Mouse (Mus musculus) midbrain, embryonic 12.5 days (tissue): ENCODE measurements around the gene Zfp3. TPM values are rescaled to one million over a fixed set of nuclear protein-coding genes. Genes with fewer than 3 reads are reported as not detected.
A peak's percentile ranks its signal among the peaks of the same experiment; 100 is the strongest.

Source experiments
- ATAC-seq: fragments of 200-750 bp; cut with Nextera tagmentation; 2 replicates; pipeline ENCODE4 v1.8.0; 2017; ENCODE audit warnings: low read depth, moderate TSS enrichment, moderate library complexity; ENCODE audit not compliant: low FRiP score
- H3K27ac ChIP-seq: fragments of 300-500 bp; sonication (generic); replicated peaks from 2 replicates; pipeline ENCODE4 v1.5.1; 2016; ENCODE audit warnings: mild to moderate bottlenecking
- H3K27me3 ChIP-seq: fragments of 300-500 bp; sonication (generic); 2 replicates; pipeline ENCODE4 v1.6.1; 2016; ENCODE audit warnings: mild to moderate bottlenecking
- H3K36me3 ChIP-seq: fragments of 300-500 bp; sonication (generic); 2 replicates; pipeline ENCODE4 v1.6.1; 2016
- H3K4me1 ChIP-seq: fragments of 300-500 bp; sonication (generic); 2 replicates; pipeline ENCODE4 v1.6.1; 2016
- H3K4me2 ChIP-seq: fragments of 300-500 bp; sonication (generic); replicated peaks from 2 replicates; pipeline ENCODE4 v1.6.1; 2016; ENCODE audit warnings: mild to moderate bottlenecking, moderate library complexity
- H3K4me3 ChIP-seq: fragments of 300-500 bp; sonication (generic); 2 replicates; pipeline ENCODE4 v1.5.1; 2016; ENCODE audit warnings: mild to moderate bottlenecking
- H3K9ac ChIP-seq: fragments of 300-500 bp; sonication (generic); replicated peaks from 2 replicates; pipeline ENCODE4 v1.6.1; 2016; ENCODE audit warnings: mild to moderate bottlenecking, moderate library complexity
- H3K9me3 ChIP-seq: fragments of 300-500 bp; sonication (generic); 2 replicates; pipeline ENCODE4 v1.6.1; 2016; ENCODE audit warnings: mild to moderate bottlenecking
- WGBS: fragments of 180-500 bp; shearing (Covaris S2); methylation state at CpG from one replicate; pipeline ENCODE4 v1.1.7; 2016; 5-methylcytosine and 5-hydroxymethylcytosine counted together
- polyA plus RNA-seq: library from polyadenylated mRNA; unstranded; fragments of >200 nt; fragmentation: Nextera tagmentation; extraction: Ambion mirVana; gene quantifications from 2 replicates; pipeline ENCODE4 v1.2.1, GENCODE M21; 2016

Gene Zfp3
- polyA plus RNA-seq = 10.6 and 11.7 TPM in 2 replicates

- no peaks in the 10 kb centered on the region for H3K9me3 ChIP-seq
- peak within 1 kb of the TSS; percentile 79 for H3K9ac ChIP-seq
- H3K4me1 ChIP-seq = peaks cover 10% of the 10 kb centered on the region
- peak within 1 kb of the TSS; percentile 86 for H3K4me3 ChIP-seq
- no peaks in the 10 kb centered on the region for H3K27me3 ChIP-seq
- peaks cover 9% of the 10 kb centered on the region for H3K36me3 ChIP-seq
- H3K27ac ChIP-seq = peak within 1 kb of the TSS; percentile 70
- WGBS = 1% methylated on average over 77 of the region's 78 CpGs
- H3K4me2 ChIP-seq = peak within 1 kb of the TSS; percentile 70
- ATAC-seq = peak; percentile 74
Measured at GRCm38 (mm10) chr11:70763936-70764808, at the start of gene Zfp3. Zfp3 (plus strand) TSS chr11:70764209.

- H3K4me1 ChIP-seq = no peaks in the 10 kb centered on the region
- no peaks in the 10 kb centered on the region for H3K27me3 ChIP-seq
- 78% methylated on average over 6 of the region's 6 CpGs for WGBS
- H3K36me3 ChIP-seq = peaks cover 54% of the 10 kb centered on the region
- H3K9me3 ChIP-seq = no peaks in the 10 kb centered on the region
- H3K4me2 ChIP-seq = no peak overlapping the region
- ATAC-seq = no peak
- no peak overlapping the region for H3K4me3 ChIP-seq
- H3K27ac ChIP-seq = no peak overlapping the region
- H3K9ac ChIP-seq = no peak overlapping the region
Measured at GRCm38 (mm10) chr11:70715832-70716231, 48.2 kb upstream of the Zfp3 start.

- Histone ChIP-seq H3K9me3 (no peaks in the 10 kb centered on the region), H3K4me1 (no peaks in the 10 kb centered on the region), H3K9ac (no peak overlapping the region), H3K4me3 (no peak overlapping the region), H3K4me2 (no peak overlapping the region), H3K27ac (no peak overlapping the region), H3K36me3 (peaks cover 56% of the 10 kb centered on the region), H3K27me3 (no peaks in the 10 kb centered on the region)
- ATAC-seq = no peak
- WGBS = 82% methylated on average over 5 of the region's 5 CpGs
Measured at GRCm38 (mm10) chr11:70718481-70718880, 45.5 kb upstream of the Zfp3 start.

- peaks cover 76% of the 10 kb centered on the region for H3K36me3 ChIP-seq
- H3K27ac ChIP-seq = no peak overlapping the region
- WGBS = 94% methylated on average over 3 of the region's 3 CpGs
- H3K4me2 ChIP-seq = no peak overlapping the region
- H3K4me3 ChIP-seq = no peak overlapping the region
- H3K4me1 ChIP-seq = no peaks in the 10 kb centered on the region
- H3K9ac ChIP-seq = no peak overlapping the region
- no peaks in the 10 kb centered on the region for H3K27me3 ChIP-seq
- H3K9me3 ChIP-seq = no peaks in the 10 kb centered on the region
- no peak for ATAC-seq
Measured at GRCm38 (mm10) chr11:70720567-70720966, 43.4 kb upstream of the Zfp3 start.

- H3K4me3 ChIP-seq = no peak overlapping the region
- no peaks in the 10 kb centered on the region for H3K4me1 ChIP-seq
- H3K27ac ChIP-seq = no peak overlapping the region
- no peaks in the 10 kb centered on the region for H3K9me3 ChIP-seq
- no peak for ATAC-seq
- no peak overlapping the region for H3K4me2 ChIP-seq
- H3K36me3 ChIP-seq = peaks cover 81% of the 10 kb centered on the region
- H3K9ac ChIP-seq = no peak overlapping the region
- H3K27me3 ChIP-seq = no peaks in the 10 kb centered on the region
- WGBS = 98% methylated on average over 3 of the region's 3 CpGs
Measured at GRCm38 (mm10) chr11:70721072-70721471, 42.9 kb upstream of the Zfp3 start.

- 92% methylated on average over 9 of the region's 9 CpGs for WGBS
- Histone ChIP-seq H3K9ac (no peak overlapping the region), H3K4me3 (no peak overlapping the region), H3K4me2 (no peak overlapping the region), H3K4me1 (no peaks in the 10 kb centered on the region), H3K36me3 (peaks cover 84% of the 10 kb centered on the region), H3K27me3 (no peaks in the 10 kb centered on the region), H3K27ac (no peak overlapping the region), H3K9me3 (no peaks in the 10 kb centered on the region)
- ATAC-seq = no peak
Measured at GRCm38 (mm10) chr11:70724706-70725105, 39.3 kb upstream of the Zfp3 start.

- no peak overlapping the region for H3K4me2 ChIP-seq
- ATAC-seq = no peak
- H3K4me3 ChIP-seq = no peak overlapping the region
- H3K9ac ChIP-seq = no peak overlapping the region
- H3K27ac ChIP-seq = no peak overlapping the region
- peaks cover 68% of the 10 kb centered on the region for H3K36me3 ChIP-seq
- 100% methylated on average over 2 of the region's 2 CpGs for WGBS
- no peaks in the 10 kb centered on the region for H3K9me3 ChIP-seq
- H3K4me1 ChIP-seq = no peaks in the 10 kb centered on the region
- H3K27me3 ChIP-seq = no peaks in the 10 kb centered on the region
Measured at GRCm38 (mm10) chr11:70726585-70726984, 37.4 kb upstream of the Zfp3 start.

GRCm38 (mm10) chr11:70727385-70727784, 36.6 kb upstream of the Zfp3 start:
- no peak for ATAC-seq
- H3K9me3 ChIP-seq = no peaks in the 10 kb centered on the region
- no peak overlapping the region for H3K4me3 ChIP-seq
- peaks cover 64% of the 10 kb centered on the region for H3K36me3 ChIP-seq
- H3K27ac ChIP-seq = no peak overlapping the region
- no peaks in the 10 kb centered on the region for H3K4me1 ChIP-seq
- no peak overlapping the region for H3K9ac ChIP-seq
- H3K27me3 ChIP-seq = no peaks in the 10 kb centered on the region
- WGBS = 94% methylated on average over 5 of the region's 5 CpGs
- no peak overlapping the region for H3K4me2 ChIP-seq

GRCm38 (mm10) chr11:70730427-70731038, 33.5 kb upstream of the Zfp3 start:
- no peak for ATAC-seq
- WGBS = 88% methylated on average over 9 of the region's 9 CpGs
- Histone ChIP-seq H3K36me3 (peaks cover 39% of the 10 kb centered on the region), H3K9ac (no peak overlapping the region), H3K4me3 (no peak overlapping the region), H3K27ac (no peak overlapping the region), H3K4me1 (no peaks in the 10 kb centered on the region), H3K27me3 (no peaks in the 10 kb centered on the region), H3K9me3 (no peaks in the 10 kb centered on the region), H3K4me2 (no peak overlapping the region)

GRCm38 (mm10) chr11:70731178-70731577, 32.8 kb upstream of the Zfp3 start:
- Histone ChIP-seq H3K9ac (no peak overlapping the region), H3K36me3 (peaks cover 33% of the 10 kb centered on the region), H3K9me3 (no peaks in the 10 kb centered on the region), H3K4me3 (no peak overlapping the region), H3K27ac (no peak overlapping the region), H3K27me3 (no peaks in the 10 kb centered on the region), H3K4me1 (no peaks in the 10 kb centered on the region), H3K4me2 (no peak overlapping the region)
- 72% methylated on average over 5 of the region's 5 CpGs for WGBS
- ATAC-seq = no peak

- Histone ChIP-seq H3K27me3 (no peaks in the 10 kb centered on the region), H3K27ac (no peak overlapping the region), H3K4me3 (no peak overlapping the region), H3K36me3 (peaks cover 12% of the 10 kb centered on the region), H3K4me2 (no peak overlapping the region), H3K9ac (no peak overlapping the region), H3K9me3 (no peaks in the 10 kb centered on the region), H3K4me1 (no peaks in the 10 kb centered on the region)
- 76% methylated on average over 5 of the region's 5 CpGs for WGBS
- no peak for ATAC-seq
Measured at GRCm38 (mm10) chr11:70733256-70733655, 30.8 kb upstream of the Zfp3 start.

GRCm38 (mm10) chr11:70737749-70738148, 26.3 kb upstream of the Zfp3 start:
- Histone ChIP-seq H3K9me3 (no peaks in the 10 kb centered on the region), H3K4me1 (no peaks in the 10 kb centered on the region), H3K4me2 (no peak overlapping the region), H3K9ac (no peak overlapping the region), H3K27ac (no peak overlapping the region), H3K36me3 (no peaks in the 10 kb centered on the region), H3K27me3 (no peaks in the 10 kb centered on the region), H3K4me3 (no peak overlapping the region)
- 81% methylated on average over 5 of the region's 5 CpGs for whole genome bisulfite sequencing
- no peak for ATAC-seq
